Mouse (Mus musculus) thymus, adult 18-20 months (tissue): Measurements from ENCODE around the gene Ttll9.

Experiments
- DNase-seq, 2 experiments: peaks; one replicate each; pipeline ENCODE4 v3.0.0; 2022; ENCODE audit warnings: mixed read lengths in 2 of 2

Ttll9 gene

GRCm38 (mm10) chr2:153014758-153015593 is 52.7 kb downstream of the Ttll9 start, which contains the start of gene Pdrg1:
Gene Pdrg1, minus strand, starts transcription at chr2:153015427.
- peak; percentile 85 to 86 for DNase-seq

DNA sequence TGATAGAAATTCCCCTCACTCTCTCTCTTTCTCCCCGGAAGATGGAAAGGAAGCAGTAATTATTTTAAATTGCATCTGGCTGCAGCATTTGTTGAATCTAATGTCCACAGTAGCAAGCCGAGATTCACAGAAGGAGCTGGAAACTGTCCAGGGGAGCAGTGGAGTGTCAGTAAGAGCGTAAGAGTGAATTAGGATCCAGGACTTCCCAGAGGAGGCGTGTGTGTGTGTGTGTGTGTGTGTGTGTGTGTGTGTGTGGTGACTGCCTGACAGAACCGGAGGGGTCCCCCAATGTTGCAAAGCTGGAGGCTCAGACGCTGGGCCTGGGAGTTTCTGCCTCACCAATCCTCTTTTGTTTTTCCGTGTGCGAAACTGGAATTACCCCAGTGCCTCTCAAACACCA is 53.5 kb downstream of the Ttll9 start:
- no peak for DNase-seq

DNA sequence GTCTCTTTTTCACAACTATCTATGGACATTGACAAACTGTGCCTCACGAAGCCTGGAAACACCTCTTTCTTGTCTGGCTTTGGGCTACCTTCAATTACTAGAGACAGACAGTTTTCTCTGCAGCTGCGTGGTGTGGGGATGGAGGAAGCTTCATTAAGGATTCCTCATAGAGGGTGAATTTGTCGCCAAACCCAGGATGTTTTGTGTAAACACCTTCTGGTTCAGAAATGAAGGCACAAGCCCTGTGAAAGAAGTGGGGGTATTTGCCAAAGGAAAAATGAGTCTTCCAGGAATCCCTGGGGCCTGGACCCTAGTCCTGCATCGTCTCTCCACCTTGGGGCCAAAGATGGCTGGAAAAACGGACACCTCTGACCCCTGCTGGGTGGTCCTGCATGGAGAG is 54.5 kb downstream of the Ttll9 start:
- DNase-seq = no peak

GRCm38 (mm10) chr2:153019355-153019754 is 57.1 kb downstream of the Ttll9 start:
- no peak for DNase-seq

- DNase-seq = no peak
Measured at GRCm38 (mm10) chr2:153021163-153021562, 58.9 kb downstream of the Ttll9 start.

- DNase-seq = no peak
Measured at GRCm38 (mm10) chr2:153022855-153023254, 60.6 kb downstream of the Ttll9 start.

- no peak for DNase-seq
Measured at GRCm38 (mm10) chr2:153026052-153026451, 63.8 kb downstream of the Ttll9 start.

GRCm38 (mm10) chr2:153027501-153027900 is 65.2 kb downstream of the Ttll9 start:
- DNase-seq = no peak

- DNase-seq = no peak
Measured at GRCm38 (mm10) chr2:153030422-153030821, 68.1 kb downstream of the Ttll9 start.

DNA sequence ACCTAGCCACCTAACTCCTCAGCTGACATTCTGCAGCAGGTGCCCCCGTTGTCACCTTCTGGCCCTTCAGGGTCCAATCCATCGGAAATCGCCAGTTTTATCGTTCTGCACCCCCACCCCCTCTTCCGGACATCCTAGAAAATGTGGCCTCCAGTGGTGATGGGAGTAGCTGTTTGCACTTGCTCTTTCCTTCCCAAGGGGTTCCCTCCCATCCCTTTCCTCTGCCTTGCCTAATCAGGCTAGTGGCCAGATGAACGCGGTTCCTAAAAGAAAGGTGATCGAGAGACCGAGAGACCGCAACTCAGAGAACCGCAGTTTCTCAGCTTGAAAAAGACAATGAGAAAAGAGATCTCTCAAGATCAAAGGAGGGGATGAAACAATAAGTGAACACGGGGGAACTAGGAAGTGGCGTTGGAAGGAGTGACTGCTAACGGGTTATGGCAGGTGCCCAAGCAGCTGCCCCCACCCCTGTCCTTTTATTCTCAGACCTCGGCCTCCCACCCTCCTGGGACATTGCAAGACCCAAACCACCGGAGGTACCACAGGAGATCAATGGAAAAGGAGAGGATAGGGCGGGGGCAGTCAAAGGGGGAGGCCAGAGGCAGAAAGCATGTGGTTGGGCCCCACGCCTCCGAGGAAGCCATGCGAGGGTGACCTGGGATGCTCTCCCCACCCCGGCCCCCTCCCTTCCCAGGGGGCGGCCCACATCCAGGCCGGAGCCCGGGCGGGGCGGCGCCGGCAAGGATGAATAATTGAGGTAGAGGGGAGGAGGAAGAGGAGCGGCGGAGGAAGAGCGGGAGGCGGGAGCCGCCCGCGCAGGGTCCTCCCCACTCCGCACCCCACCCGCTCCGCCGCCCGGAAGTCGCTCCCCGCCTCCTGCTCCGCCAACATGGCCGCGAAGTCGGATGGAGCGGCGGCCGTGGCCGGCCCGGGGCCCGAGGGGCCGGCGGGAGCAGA is 69.1 kb downstream of the Ttll9 start, which contains the start of gene Xkr7:
Xkr7 (plus strand) TSS at position 727 of the 957 bp plus-strand sequence.
- DNase-seq = no peak

GRCm38 (mm10) chr2:153032083-153032842 is 70.0 kb downstream of the Ttll9 start:
- peak; percentile 67 to 72 for DNase-seq

DNA sequence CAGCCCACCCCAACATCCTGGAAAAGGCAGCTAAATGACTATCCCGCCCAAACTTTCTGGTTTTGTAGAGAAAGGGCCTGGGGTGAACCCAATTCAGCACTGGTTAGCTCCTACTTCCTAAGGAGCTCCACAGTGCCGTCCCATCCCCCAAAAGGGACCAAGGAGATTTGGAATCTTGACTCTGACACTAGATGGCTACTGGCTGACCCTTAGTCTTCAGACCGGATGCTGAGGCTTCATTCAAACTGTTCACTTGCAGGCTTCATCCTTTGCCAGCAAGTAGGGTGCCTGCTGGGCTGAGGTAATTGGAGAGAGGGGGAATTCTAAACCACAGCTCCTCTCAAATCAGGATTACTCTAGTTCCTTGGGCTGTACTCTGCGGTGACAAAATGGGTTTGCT is 70.7 kb downstream of the Ttll9 start:
- no peak for DNase-seq

GRCm38 (mm10) chr2:153033545-153034230 is 71.4 kb downstream of the Ttll9 start:
- DNase-seq = no peak

DNA sequence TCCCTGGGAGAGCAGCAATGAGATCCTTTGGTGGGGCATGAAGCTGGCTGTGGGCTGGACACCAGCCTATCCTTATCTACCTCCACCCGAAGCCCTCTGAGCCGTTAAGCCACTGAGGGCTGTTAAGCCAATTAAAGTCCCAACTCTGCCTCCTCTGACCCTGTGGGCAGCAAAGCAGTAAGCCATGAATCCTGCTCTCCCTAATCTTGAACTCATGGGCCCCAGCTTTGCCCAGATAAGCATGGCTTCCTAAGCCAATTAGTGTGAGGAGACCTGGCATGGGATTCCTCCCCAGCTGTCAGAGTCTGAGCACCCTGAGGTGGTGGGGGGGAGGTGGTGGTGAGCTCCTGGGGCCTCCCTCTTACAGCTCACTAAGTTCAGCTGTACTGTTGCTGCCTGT is 74.4 kb downstream of the Ttll9 start:
- no peak for DNase-seq

GRCm38 (mm10) chr2:153043886-153044285 is 81.6 kb downstream of the Ttll9 start:
- no peak for DNase-seq

- DNase-seq = peak; percentile 58 to 74
Measured at GRCm38 (mm10) chr2:153045884-153046299, 83.6 kb downstream of the Ttll9 start.

- DNase-seq = peak in 1 of 2 experiments; percentile 22
Measured at GRCm38 (mm10) chr2:153047828-153048465, 85.7 kb downstream of the Ttll9 start.

DNA sequence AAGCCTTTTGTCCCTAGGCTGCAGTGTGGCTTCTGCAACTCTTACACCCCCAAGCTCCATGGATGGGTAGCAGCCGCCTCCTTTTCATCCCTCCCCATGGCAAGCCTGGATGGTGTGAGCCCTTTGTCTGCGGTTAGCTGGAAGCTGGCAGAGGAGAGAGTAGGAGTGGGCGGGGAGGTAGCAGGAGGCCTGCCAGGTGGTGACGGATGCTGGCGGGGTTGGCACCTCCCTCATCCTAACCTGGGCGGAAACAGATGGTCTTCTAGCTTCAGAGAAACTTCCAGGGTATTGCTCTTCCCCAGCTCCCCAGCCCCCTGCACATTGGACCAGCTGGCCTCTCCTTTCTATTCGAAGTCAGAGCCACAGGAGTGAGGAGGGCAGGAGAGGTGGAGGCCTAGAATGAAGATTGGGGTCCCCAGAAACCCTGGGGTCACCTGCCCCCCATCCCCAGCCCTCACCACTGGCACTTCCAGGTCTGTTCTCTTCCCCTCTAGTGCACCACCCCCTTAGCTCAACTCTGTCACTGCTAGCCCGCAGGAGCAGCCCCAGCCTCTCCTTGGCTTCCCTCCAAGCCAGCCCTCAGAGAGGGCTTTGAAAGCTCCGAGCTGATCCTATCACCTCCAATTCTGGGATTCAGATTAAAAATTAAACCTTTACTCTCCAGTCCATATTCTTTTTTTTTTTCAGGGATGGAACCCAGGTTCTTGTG is 87.2 kb downstream of the Ttll9 start:
- DNase-seq = peak; percentile 47 to 49

- DNase-seq = no peak
Measured at GRCm38 (mm10) chr2:153049997-153050358, 87.7 kb downstream of the Ttll9 start.

- DNase-seq = no peak
Measured at GRCm38 (mm10) chr2:153051095-153051494, 88.8 kb downstream of the Ttll9 start.

DNA sequence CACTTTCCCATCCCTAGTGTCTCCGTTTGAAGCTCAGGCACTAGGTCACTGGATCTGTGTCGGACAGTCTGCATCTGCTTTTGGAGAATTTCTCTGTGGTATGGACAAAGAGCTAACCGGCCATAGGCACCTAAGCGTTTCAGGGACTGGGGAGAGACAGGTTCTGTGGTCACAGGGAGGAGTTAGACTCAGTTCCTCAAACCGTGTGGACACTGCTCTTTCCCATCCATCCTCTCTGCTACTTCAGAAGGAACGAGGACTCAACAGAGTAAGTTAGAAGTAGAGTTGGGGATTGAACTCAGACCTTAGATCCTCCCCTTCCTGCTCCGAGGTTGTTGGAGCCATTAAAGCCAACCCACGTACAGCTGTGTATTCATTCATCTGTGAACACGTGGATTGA is 89.3 kb downstream of the Ttll9 start:
- DNase-seq = no peak
